Mouse (Mus musculus) left cerebral cortex, postnatal 36 days (tissue): ENCODE measurements at regions not wholly inside any gene's neighbourhood (a gene's known extent, or its start where the extent isn't known, plus 50 kb on each side); places are given as distances from the start of the nearest gene placed in this dataset.

Experiments
- DNase-seq, 2 experiments: peaks; one replicate each; pipeline ENCODE4 v3.0.0; 2021 to 2022; ENCODE audit warnings: low spot score in 2 of 2, mixed read lengths in 1 of 2
- intact Hi-C: fragments of 180-260 bp; cut with DNase I; formaldehyde crosslinking; loops from one replicate; pipeline ENCODE4 v1.15.1; 2025

DNA sequence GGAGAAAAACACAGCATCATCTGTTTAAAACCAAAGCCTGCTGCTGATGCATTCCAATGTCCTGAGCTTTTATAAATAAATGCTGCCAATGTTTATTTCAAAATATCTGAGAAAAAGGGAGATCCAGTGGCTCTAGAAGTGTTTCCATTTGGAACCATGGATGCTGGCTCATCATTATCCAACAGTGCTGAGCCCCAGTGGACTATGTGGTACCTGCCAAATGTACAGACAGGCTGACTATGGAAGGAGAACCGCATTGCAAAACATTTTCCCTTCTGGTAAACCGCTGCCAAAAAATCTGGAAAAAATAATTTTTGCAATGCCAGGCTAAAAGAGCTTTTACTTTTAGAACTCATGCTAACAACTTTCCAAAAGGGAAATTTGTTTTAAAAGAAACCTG lies 696.6 kb upstream of the Tbl1xr1 start:
- no peak for DNase-seq
- intact Hi-C loops, result no loop called here

- intact Hi-C loops, result no loop called here
- DNase-seq, result no peak
These were observed 695.4 kb upstream of the Tbl1xr1 start for GRCm38 (mm10) chr3:21381072-21381471.

DNA sequence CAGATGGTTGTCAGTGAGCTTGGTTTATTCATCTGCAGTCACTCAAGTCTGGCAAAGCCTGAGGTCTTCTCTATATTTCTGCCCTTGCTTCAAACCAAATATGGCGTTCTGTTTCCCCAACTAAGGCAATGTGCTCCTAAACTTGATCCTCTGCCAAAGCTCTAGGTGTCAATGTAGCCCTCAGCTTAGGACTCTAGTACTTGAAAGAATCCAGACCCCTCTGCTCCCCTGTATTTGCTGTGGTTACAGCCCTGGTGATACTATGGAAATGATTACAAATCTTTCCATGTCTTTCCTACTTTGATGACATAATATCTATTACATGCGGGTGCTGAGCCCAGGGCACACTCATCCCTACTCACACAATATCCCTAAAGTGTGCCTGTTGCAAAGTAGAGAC lies 672.9 kb upstream of the Tbl1xr1 start:
- intact Hi-C loops, result no loop called here
- no peak for DNase-seq

GRCm38 (mm10) chr3:21404058-21404457 lies 672.4 kb upstream of the Tbl1xr1 start:
- no peak for DNase-seq
- intact Hi-C loops, result no loop called here

DNA sequence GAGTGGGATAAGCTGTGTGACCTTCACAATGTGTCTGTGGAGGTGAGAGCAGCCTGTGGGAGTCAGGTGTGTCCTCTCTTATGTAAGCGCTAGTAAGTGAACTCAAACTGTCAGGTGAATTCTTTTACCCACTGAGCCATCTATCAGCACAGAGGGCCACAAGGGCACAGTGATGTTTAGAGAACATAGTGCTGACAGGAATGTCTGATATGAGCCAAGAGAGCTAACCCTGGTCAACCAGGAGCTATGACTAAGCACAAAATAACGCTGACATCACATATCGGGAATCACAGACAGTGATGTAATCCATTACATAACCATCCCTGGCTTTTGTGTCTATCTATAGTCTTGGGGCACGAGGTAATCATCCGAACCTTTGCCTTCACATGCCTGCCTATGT lies 669.4 kb upstream of the Tbl1xr1 start:
- intact Hi-C loops, result no loop called here
- DNase-seq, result no peak

GRCm38 (mm10) chr3:21412010-21412409 lies 664.4 kb upstream of the Tbl1xr1 start:
- DNase-seq, result no peak
- intact Hi-C loops, result no loop called here

- DNase-seq, result no peak
- intact Hi-C loops, result no loop called here
These were observed 653.3 kb upstream of the Tbl1xr1 start for GRCm38 (mm10) chr3:21423139-21423538.

DNA sequence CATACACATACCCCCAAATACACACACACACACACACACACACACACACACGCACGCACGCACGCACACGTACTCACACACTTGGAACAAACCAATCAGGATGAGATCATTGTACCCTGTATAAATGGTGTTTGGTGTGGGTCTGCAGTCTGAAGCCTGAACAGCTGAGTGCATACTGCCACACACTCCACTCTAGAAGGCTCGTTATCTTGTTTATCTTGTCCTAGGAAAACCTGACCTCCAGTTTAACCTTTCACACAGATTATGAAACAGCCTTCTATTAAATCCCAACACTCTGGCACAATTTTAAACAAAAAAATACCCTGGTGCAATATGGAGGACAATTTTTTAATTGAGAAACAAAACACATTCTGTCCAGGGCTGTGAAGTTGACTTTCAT lies 649.9 kb upstream of the Tbl1xr1 start:
- no peak for DNase-seq
- intact Hi-C loops, result no loop called here

GRCm38 (mm10) chr3:21427408-21428031 lies 648.9 kb upstream of the Tbl1xr1 start:
- intact Hi-C loops, result no loop called here
- DNase-seq, result no peak

- no peak for DNase-seq
- intact Hi-C loops, result no loop called here
These were observed 648.3 kb upstream of the Tbl1xr1 start for GRCm38 (mm10) chr3:21428120-21428519.

DNA sequence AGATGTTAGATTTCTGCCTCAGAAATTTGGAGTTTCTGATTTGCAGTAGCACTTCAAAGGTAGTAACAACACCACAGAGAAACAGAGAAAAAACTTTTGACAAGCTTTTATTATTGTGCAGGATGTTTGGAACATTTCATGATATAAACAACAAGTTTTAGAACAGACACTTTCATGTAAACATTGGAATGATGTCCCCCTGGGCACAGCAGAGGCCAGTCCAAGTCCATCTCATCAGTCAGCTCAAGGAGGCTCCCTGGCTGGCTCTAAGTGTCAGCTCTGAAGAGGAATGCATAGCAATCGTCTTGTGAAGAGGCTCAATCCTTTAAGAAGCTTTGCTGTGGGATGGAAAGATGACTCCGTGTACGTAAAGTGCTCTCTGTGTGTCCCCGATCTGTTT lies 612.2 kb upstream of the Tbl1xr1 start:
- DNase-seq, result no peak

GRCm38 (mm10) chr3:21466113-21466645 lies 610.3 kb upstream of the Tbl1xr1 start:
- intact Hi-C loops, result no loop called here
- DNase-seq, result no peak

More for the DNA sequence above, 612.2 kb upstream of the Tbl1xr1 start:
- intact Hi-C loops, result no loop called here

GRCm38 (mm10) chr3:21477366-21477765 lies 599.1 kb upstream of the Tbl1xr1 start:
- intact Hi-C loops, result loop anchor here (5.0 to 10.0 kb wide), 2 partner anchors 85 to 653 kb away; no protein-coding TSS in a partner anchor
- no peak for DNase-seq

DNA sequence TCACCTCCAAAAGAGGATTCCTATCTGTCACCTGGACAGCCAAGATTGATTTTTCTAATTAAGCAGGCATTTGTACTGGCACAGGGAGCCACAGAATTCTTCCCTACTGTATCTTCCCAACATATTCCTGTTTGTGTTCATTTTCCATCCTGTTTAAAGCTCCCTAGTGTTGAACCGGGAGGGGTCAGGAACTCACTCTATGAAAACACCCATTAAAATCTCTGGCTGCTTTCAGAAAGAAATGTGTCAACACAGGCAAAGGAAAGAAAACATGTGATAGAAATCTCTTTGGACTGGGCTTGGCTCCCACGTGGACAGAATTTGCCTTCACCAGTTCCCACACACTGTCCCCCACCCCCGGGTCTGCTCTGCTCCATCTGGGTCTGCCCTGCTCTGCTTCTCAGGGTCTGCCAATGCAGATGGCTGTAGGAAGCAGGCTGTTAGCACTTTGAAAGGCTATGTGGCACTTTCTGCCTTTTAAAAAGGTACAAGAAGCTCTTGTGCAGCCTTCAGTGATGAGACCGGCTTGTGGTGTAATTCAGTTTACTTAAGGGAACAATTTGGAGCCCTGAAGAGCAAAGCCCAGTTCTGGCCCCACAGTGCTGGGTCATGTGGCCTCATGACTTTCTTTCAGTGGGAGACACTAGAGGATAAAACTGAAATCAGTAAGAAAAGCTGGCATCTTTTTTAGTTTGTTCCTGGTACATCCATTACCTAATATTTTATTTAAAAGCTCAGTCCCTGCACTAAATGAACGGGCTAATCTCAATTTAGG lies 597.2 kb upstream of the Tbl1xr1 start:
- peak; percentile 78 to 83 for DNase-seq
- intact Hi-C loops, result loop anchor here (5.0 to 10.0 kb wide), 2 partner anchors 83 to 654 kb away; no protein-coding TSS in a partner anchor

DNA sequence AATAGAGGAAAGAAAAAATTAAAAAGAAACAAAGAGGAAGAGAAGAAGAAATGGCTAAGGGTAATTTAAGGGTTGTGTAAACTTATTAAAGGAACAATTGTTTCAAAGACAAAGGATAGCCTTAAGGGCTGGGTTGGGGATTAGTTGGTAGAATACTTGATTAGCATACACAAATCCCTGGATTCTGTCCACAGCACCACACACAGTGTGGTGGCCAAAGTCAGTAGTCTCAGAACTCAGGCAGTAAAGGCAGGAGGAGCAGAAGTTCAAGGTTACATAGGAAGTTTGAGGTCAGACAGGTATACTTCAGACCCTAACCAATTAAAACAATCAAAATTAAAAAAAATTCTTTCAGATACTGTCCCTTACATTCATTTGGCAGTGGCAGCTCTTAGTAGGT lies 596.6 kb upstream of the Tbl1xr1 start:
- no peak for DNase-seq
- intact Hi-C loops, result loop anchor here (5.0 to 10.0 kb wide), 3 partner anchors 82 to 825 kb away; no protein-coding TSS in a partner anchor

DNA sequence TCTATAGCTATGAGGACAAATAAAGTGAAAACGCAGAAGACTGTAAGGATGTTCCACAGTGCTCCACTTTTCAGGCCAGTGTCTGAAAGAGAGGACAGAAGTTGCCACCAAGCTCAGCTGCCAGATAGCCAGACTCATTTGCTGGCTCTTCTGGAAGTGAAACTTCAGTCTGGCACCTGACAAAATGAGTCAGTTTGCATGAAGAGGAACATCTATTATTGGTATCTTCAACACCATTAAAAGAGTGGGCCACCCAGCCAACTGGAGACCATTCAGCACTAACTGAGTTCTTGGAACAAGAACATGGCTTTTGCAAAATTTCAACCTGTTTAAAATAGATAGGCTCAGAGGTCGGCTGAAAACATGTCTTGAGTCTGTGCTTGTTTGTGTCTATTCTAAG lies 592.4 kb upstream of the Tbl1xr1 start:
- DNase-seq, result peak; percentile 46 to 49
- intact Hi-C loops, result loop anchor here (10.0 kb wide), 1 partner anchor 829 kb away; no protein-coding TSS in a partner anchor

- DNase-seq, result no peak
- intact Hi-C loops, result loop anchor here (10.0 kb wide), 1 partner anchor 831 kb away; no protein-coding TSS in a partner anchor
These were observed 591.0 kb upstream of the Tbl1xr1 start for GRCm38 (mm10) chr3:21485454-21485853.

DNA sequence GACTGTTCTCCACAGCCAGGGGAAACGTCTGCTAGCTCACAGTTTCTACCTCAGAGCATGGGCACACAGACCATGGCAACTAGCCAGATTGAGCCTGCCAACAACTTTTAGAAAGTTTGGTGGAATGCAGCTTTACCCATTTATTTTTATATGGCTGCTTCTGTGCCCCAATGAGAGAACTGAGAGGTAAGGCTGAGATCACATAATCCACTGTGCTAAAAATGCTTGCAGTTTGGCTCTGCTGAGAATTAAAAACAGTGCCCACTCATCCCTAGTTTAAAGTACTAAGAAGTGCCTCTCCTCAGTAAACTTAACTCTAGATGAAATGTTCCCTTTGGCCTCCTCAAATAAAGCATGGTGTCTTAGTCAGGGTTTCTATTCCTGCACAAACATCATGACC lies 586.9 kb upstream of the Tbl1xr1 start:
- intact Hi-C loops, result loop anchor here (10.0 kb wide), 1 partner anchor 835 kb away; no protein-coding TSS in a partner anchor

GRCm38 (mm10) chr3:21492413-21492812 lies 584.0 kb upstream of the Tbl1xr1 start:
- intact Hi-C loops, result loop anchor here (10.0 kb wide), 4 partner anchors 142 to 598 kb away; partner anchors contain the start of gene Tbl1xr1
- DNase-seq, result no peak

More for the DNA sequence above, 586.9 kb upstream of the Tbl1xr1 start:
- no peak for DNase-seq

GRCm38 (mm10) chr3:21493384-21493783 lies 583.1 kb upstream of the Tbl1xr1 start:
- no peak for DNase-seq
- intact Hi-C loops, result loop anchor here (10.0 kb wide), 4 partner anchors 141 to 599 kb away; partner anchors contain the start of gene Tbl1xr1
